Mouse (Mus musculus): ENCODE measurements around the gene Foxred2. TPM values are rescaled to one million over a fixed set of nuclear protein-coding genes. Genes with fewer than 3 reads are reported as not detected.
A peak's percentile ranks its signal among the peaks of the same experiment; 100 is the strongest.

Gene Foxred2
- polyA plus RNA-seq, 1 experiment, result 6.4 TPM

- no peak overlapping the region for H3K4me3 ChIP-seq (ENCODE audit: extremely low read depth, insufficient read depth, insufficient read length)
- TF ChIP-seq POLR2A (IDR thresholded peaks at IDR 0.05; ENCODE audit: low read depth, low read length) (no peak), CTCF (IDR thresholded peaks at IDR 0.05; ENCODE audit: extremely low read depth, insufficient read depth, insufficient read length, insufficient replicate concordance) (no peak)
- H3K36me3 ChIP-seq (ENCODE audit: control insufficient read depth, insufficient read depth, low read length), result no peaks in the 10 kb centered on the region
- WGBS, result 88% methylated on average over 8 of the region's 8 CpGs
- peaks cover 14% of the 10 kb centered on the region; the same call in 1 of the 2 replicates for H3K4me1 ChIP-seq (ENCODE audit: control insufficient read depth, insufficient read depth, insufficient read length)
- no peaks in the 10 kb centered on the region for H3K27me3 ChIP-seq (ENCODE audit: control insufficient read depth, insufficient read depth, low read length)
- no peak overlapping the region for H3K27ac ChIP-seq (ENCODE audit: insufficient read depth, low read length)
- no peak for DNase-seq (ENCODE audit: low read depth in 1 of 2, low spot score in 2 of 2)
Observed at GRCm38 (mm10) chr15:77906081-77906480, 50.4 kb downstream of the Foxred2 start.

GRCm38 (mm10) chr15:77905275-77905970 lies 51.1 kb downstream of the Foxred2 start:
- 18% methylated on average over 26 of the region's 26 CpGs for WGBS
- peak overlapping the region; percentile 25; the same call in 1 of the 2 replicates for H3K4me3 ChIP-seq (ENCODE audit: extremely low read depth, insufficient read depth, insufficient read length)

GRCm38 (mm10) chr15:77904363-77904892 lies 52.1 kb downstream of the Foxred2 start:
- Histone ChIP-seq H3K4me1 (ENCODE audit: control insufficient read depth, insufficient read depth, insufficient read length) (peaks cover 14% of the 10 kb centered on the region; the same call in 1 of the 2 replicates), H3K4me3 (ENCODE audit: extremely low read depth, insufficient read depth, insufficient read length) (no peak overlapping the region), H3K27me3 (ENCODE audit: control insufficient read depth, insufficient read depth, low read length) (no peaks in the 10 kb centered on the region), H3K27ac (ENCODE audit: insufficient read depth, low read length) (peak overlapping the region; percentile 27; the same call in 1 of the 2 replicates), H3K36me3 (ENCODE audit: control insufficient read depth, insufficient read depth, low read length) (no peaks in the 10 kb centered on the region)
- DNase-seq (ENCODE audit: low read depth in 1 of 2, low spot score in 2 of 2), result peak in 1 of 2 experiments; percentile 36
- TF ChIP-seq POLR2A (IDR thresholded peaks at IDR 0.05; ENCODE audit: low read depth, low read length) (no peak), CTCF (IDR thresholded peaks at IDR 0.05; ENCODE audit: extremely low read depth, insufficient read depth, insufficient read length, insufficient replicate concordance) (no peak)
- 18% methylated on average over 12 of the region's 12 CpGs for WGBS

More at GRCm38 (mm10) chr15:77905275-77905970, 51.1 kb downstream of the Foxred2 start:
- Histone ChIP-seq H3K27me3 (ENCODE audit: control insufficient read depth, insufficient read depth, low read length) (no peaks in the 10 kb centered on the region), H3K27ac (ENCODE audit: insufficient read depth, low read length) (peak overlapping the region; percentile 47), H3K36me3 (ENCODE audit: control insufficient read depth, insufficient read depth, low read length) (no peaks in the 10 kb centered on the region), H3K4me1 (ENCODE audit: control insufficient read depth, insufficient read depth, insufficient read length) (peaks cover 14% of the 10 kb centered on the region; the same call in 1 of the 2 replicates)
- DNase-seq (ENCODE audit: low read depth in 1 of 2, low spot score in 2 of 2), result peak in 1 of 2 experiments; percentile 48
- TF ChIP-seq POLR2A (IDR thresholded peaks at IDR 0.05; ENCODE audit: low read depth, low read length), result no peak
- TF ChIP-seq CTCF (IDR thresholded peaks at IDR 0.05; ENCODE audit: extremely low read depth, insufficient read depth, insufficient read length, insufficient replicate concordance), result no peak

- no peaks in the 10 kb centered on the region for H3K36me3 ChIP-seq (ENCODE audit: control insufficient read depth, insufficient read depth, low read length)
Observed at GRCm38 (mm10) chr15:77903176-77903575, 53.3 kb downstream of the Foxred2 start.

GRCm38 (mm10) chr15:77894926-77895325 lies 61.6 kb downstream of the Foxred2 start:
- H3K4me1 ChIP-seq (ENCODE audit: control insufficient read depth, insufficient read depth, insufficient read length), result peaks cover 5% of the 10 kb centered on the region; the same call in 1 of the 2 replicates
- TF ChIP-seq CTCF (IDR thresholded peaks at IDR 0.05; ENCODE audit: extremely low read depth, insufficient read depth, insufficient read length, insufficient replicate concordance) (no peak), POLR2A (IDR thresholded peaks at IDR 0.05; ENCODE audit: low read depth, low read length) (no peak)
- H3K4me3 ChIP-seq (ENCODE audit: extremely low read depth, insufficient read depth, insufficient read length), result no peak overlapping the region
- no peak overlapping the region for H3K27ac ChIP-seq (ENCODE audit: insufficient read depth, low read length)
- 78% methylated on average over 13 of the region's 14 CpGs for WGBS
- no peak for DNase-seq (ENCODE audit: low read depth in 1 of 2, low spot score in 2 of 2)
- H3K36me3 ChIP-seq (ENCODE audit: control insufficient read depth, insufficient read depth, low read length), result no peaks in the 10 kb centered on the region
- H3K27me3 ChIP-seq (ENCODE audit: control insufficient read depth, insufficient read depth, low read length), result no peaks in the 10 kb centered on the region

More at GRCm38 (mm10) chr15:77903176-77903575, 53.3 kb downstream of the Foxred2 start:
- DNase-seq (ENCODE audit: low read depth in 1 of 2, low spot score in 2 of 2), result no peak
- Histone ChIP-seq H3K4me3 (ENCODE audit: extremely low read depth, insufficient read depth, insufficient read length) (no peak overlapping the region), H3K27me3 (ENCODE audit: control insufficient read depth, insufficient read depth, low read length) (no peaks in the 10 kb centered on the region), H3K27ac (ENCODE audit: insufficient read depth, low read length) (no peak overlapping the region), H3K4me1 (ENCODE audit: control insufficient read depth, insufficient read depth, insufficient read length) (peaks cover 14% of the 10 kb centered on the region; the same call in 1 of the 2 replicates)
- TF ChIP-seq CTCF (IDR thresholded peaks at IDR 0.05; ENCODE audit: extremely low read depth, insufficient read depth, insufficient read length, insufficient replicate concordance), result no peak
- TF ChIP-seq POLR2A (IDR thresholded peaks at IDR 0.05; ENCODE audit: low read depth, low read length), result no peak
- WGBS, result 59% methylated on average over 5 of the region's 5 CpGs

- peaks cover 5% of the 10 kb centered on the region; the same call in 1 of the 2 replicates for H3K4me1 ChIP-seq (ENCODE audit: control insufficient read depth, insufficient read depth, insufficient read length)
- no peaks in the 10 kb centered on the region for H3K36me3 ChIP-seq (ENCODE audit: control insufficient read depth, insufficient read depth, low read length)
- no peak for DNase-seq (ENCODE audit: low read depth in 1 of 2, low spot score in 2 of 2)
- H3K27me3 ChIP-seq (ENCODE audit: control insufficient read depth, insufficient read depth, low read length), result no peaks in the 10 kb centered on the region
- TF ChIP-seq POLR2A (IDR thresholded peaks at IDR 0.05; ENCODE audit: low read depth, low read length) (no peak), CTCF (IDR thresholded peaks at IDR 0.05; ENCODE audit: extremely low read depth, insufficient read depth, insufficient read length, insufficient replicate concordance) (no peak)
- H3K27ac ChIP-seq (ENCODE audit: insufficient read depth, low read length), result no peak overlapping the region
- 76% methylated on average over 10 of the region's 10 CpGs for WGBS
- no peak overlapping the region for H3K4me3 ChIP-seq (ENCODE audit: extremely low read depth, insufficient read depth, insufficient read length)
Observed at GRCm38 (mm10) chr15:77893292-77893691, 63.2 kb downstream of the Foxred2 start.
